Mouse (Mus musculus) megakaryocyte, embryonic 14.5 days (primary cell): ENCODE measurements at regions not wholly inside any gene's neighbourhood (a gene's known extent, or its start where the extent isn't known, plus 50 kb on each side); places are given as distances from the start of the nearest gene placed in this dataset.

Experiments
- FLI1 ChIP-seq: IDR thresholded peaks from 2 replicates; pipeline ENCODE4 v1.6.1; 2012; ENCODE audit warnings: low read length, inconsistent platforms, mixed read lengths
- GATA1 ChIP-seq: IDR thresholded peaks from 3 replicates; pipeline ENCODE4 v1.6.1; 2012; ENCODE audit warnings: mixed read lengths, low read length, inconsistent platforms, borderline replicate concordance

- TF ChIP-seq GATA1 (no peak), FLI1 (no peak)
Observed at GRCm38 (mm10) chr11:33007826-33008530, 139.2 kb downstream of the Fgf18 start.
